Comparison of ENCODE assay signal across 8 mouse cellular contexts in genomic region chr3:130946576-130947276, GRCm38 (mm10).
DNase-seq lines count a peak whose midpoint lies in the region; ATAC-seq lines count a peak whose summit lies in the region.

No protein-coding gene starts in this region.

- no peaks in the 10 kb centered on the region for H3K4me1 ChIP-seq in heart, embryonic 11.5 days (ENCODE audit: control insufficient read depth, insufficient read depth, low read length)
- H3K4me1 ChIP-seq in hindbrain, embryonic 12.5 days = peaks cover 9% of the 10 kb centered on the region; the same call in 1 of the 2 replicates
- peaks cover 27% of the 10 kb centered on the region for H3K4me1 ChIP-seq in midbrain, embryonic 12.5 days

- peak overlapping the region; percentile 76; the same call in 1 of the 2 replicates for H3K9ac ChIP-seq in heart, embryonic 11.5 days (ENCODE audit: low read depth, low read length)
- no peak overlapping the region for H3K9ac ChIP-seq in hindbrain, embryonic 12.5 days
- H3K9ac ChIP-seq in midbrain, embryonic 12.5 days (replicated peaks) = no peak overlapping the region

- no peaks in the 10 kb centered on the region for H3K36me3 ChIP-seq in heart, embryonic 11.5 days (ENCODE audit: control insufficient read depth, insufficient read depth, low read length)
- H3K36me3 ChIP-seq in hindbrain, embryonic 12.5 days = no peaks in the 10 kb centered on the region
- H3K36me3 ChIP-seq in midbrain, embryonic 12.5 days = no peaks in the 10 kb centered on the region

- no peak for ATAC-seq in heart, embryonic 11.5 days (replicated peaks; ENCODE audit: insufficient number of reproducible peaks, low FRiP score, low TSS enrichment)
- ATAC-seq in hindbrain, embryonic 12.5 days (ENCODE audit: low FRiP score) = peak; percentile 51
- ATAC-seq in midbrain, embryonic 12.5 days (ENCODE audit: low FRiP score, low read depth) = peak; percentile 48; the same call in 1 of the 2 replicates

- peak overlapping the region; percentile 67 for H3K4me2 ChIP-seq in heart, embryonic 11.5 days
- H3K4me2 ChIP-seq in hindbrain, embryonic 12.5 days (replicated peaks) = peak overlapping the region; percentile 72
- peak overlapping the region; percentile 60 for H3K4me2 ChIP-seq in midbrain, embryonic 12.5 days (replicated peaks)

- DNase-seq in heart, postnatal 4 days = no peak
- peak; percentile 88 for DNase-seq in Muller cell, postnatal 12 days (ENCODE audit: inconsistent ontology term)
- no peak for DNase-seq in right cerebral cortex, postnatal 10 days (ENCODE audit: low spot score in 2 of 2)
- DNase-seq in kidney, adult 9 months = no peak
- no peak for DNase-seq in cerebellum, postnatal 36 days

- H3K27me3 ChIP-seq in heart, embryonic 11.5 days (ENCODE audit: control insufficient read depth, insufficient read depth, low read length) = no peaks in the 10 kb centered on the region
- no peaks in the 10 kb centered on the region for H3K27me3 ChIP-seq in hindbrain, embryonic 12.5 days
- H3K27me3 ChIP-seq in midbrain, embryonic 12.5 days = no peaks in the 10 kb centered on the region; the same call in none of the 2 replicates

- no peak overlapping the region for H3K27ac ChIP-seq in heart, embryonic 11.5 days (ENCODE audit: low read depth, low read length)
- peak overlapping the region; percentile 87; the same call in 1 of the 2 replicates for H3K27ac ChIP-seq in hindbrain, embryonic 12.5 days
- peak overlapping the region; percentile 94 for H3K27ac ChIP-seq in midbrain, embryonic 12.5 days (replicated peaks)

- WGBS in heart, embryonic 11.5 days (ENCODE audit: insufficient replicate concordance) = 69% methylated on average over 14 of the region's 14 CpGs
- 67% methylated on average over 14 of the region's 14 CpGs for WGBS in hindbrain, embryonic 12.5 days
- 70% methylated on average over 14 of the region's 14 CpGs for WGBS in midbrain, embryonic 12.5 days

- no peaks in the 10 kb centered on the region for H3K9me3 ChIP-seq in heart, embryonic 11.5 days (replicated peaks; ENCODE audit: control insufficient read depth, low read length)
- no peaks in the 10 kb centered on the region for H3K9me3 ChIP-seq in hindbrain, embryonic 12.5 days (replicated peaks)
- no peaks in the 10 kb centered on the region for H3K9me3 ChIP-seq in midbrain, embryonic 12.5 days

- H3K4me3 ChIP-seq in heart, embryonic 11.5 days (ENCODE audit: low read depth, low read length) = no peak overlapping the region
- H3K4me3 ChIP-seq in hindbrain, embryonic 12.5 days = no peak overlapping the region
- H3K4me3 ChIP-seq in midbrain, embryonic 12.5 days = no peak overlapping the region; the same call in 1 of the 2 replicates
